Mouse (Mus musculus): ENCODE results near the gene Camsap2. TPM values are rescaled to one million over a fixed set of nuclear protein-coding genes. Genes with fewer than 3 reads are reported as not detected.

Camsap2 gene
- total and polyA plus RNA-seq, 3 experiments: 7.6 to 38.3 (median 10.7) TPM

DNA sequence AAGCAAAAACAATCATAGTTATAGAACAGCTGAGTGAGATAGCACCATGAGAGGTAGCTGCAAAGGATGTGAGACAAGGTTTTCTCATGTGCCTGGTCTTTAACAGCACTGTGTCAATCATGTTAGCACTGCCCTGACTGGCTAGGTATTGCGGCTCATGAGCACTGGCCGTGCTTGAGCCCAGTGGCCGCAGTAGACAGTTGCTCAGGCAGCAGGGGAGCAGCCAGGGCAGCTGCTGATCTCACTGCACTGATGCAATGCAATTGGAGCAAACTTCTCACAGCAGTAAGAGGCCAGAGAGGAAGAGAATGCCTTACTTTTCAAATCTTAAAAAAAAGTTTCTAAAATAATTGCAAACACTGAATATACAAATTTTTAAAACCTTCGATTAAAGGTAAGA is 16.5 kb downstream of the Camsap2 start:
- Histone ChIP-seq H3K4me3 (ENCODE audit: control insufficient read depth in 1 of 2, insufficient read depth in 1 of 2, low read depth in 2 of 2, low read length in 2 of 2) (no peak overlapping the region), H3K4me1 (ENCODE audit: control insufficient read depth in 1 of 2, insufficient read depth in 2 of 2, low read length in 2 of 2) (no peaks in the 10 kb centered on the region), H3K36me3 (ENCODE audit: control insufficient read depth in 1 of 2, insufficient read depth in 2 of 2, low read length in 2 of 2) (no peaks in the 10 kb centered on the region), H3K9ac (ENCODE audit: control insufficient read depth, low read depth, low read length, poor library complexity, severe bottlenecking) (no peak overlapping the region), H3K9me3 (replicated peaks; ENCODE audit: insufficient read depth, low read length) (no peaks in the 10 kb centered on the region), H3K79me2 (ENCODE audit: control insufficient read depth, insufficient read depth, low read length, poor library complexity) (no peaks in the 10 kb centered on the region; the same call in 1 of the 2 replicates), H3K27ac (ENCODE audit: control insufficient read depth, low read depth, low read length) (no peak overlapping the region), H3K27me3 (ENCODE audit: control insufficient read depth in 1 of 2, insufficient read depth in 2 of 2, low read length in 2 of 2) (no peaks in the 10 kb centered on the region)
- DNase-seq (ENCODE audit: low read depth, low spot score): no peak
- TF ChIP-seq ZKSCAN1 (IDR thresholded peaks at IDR 0.05; ENCODE audit: low read depth, low read length) (no peak), POLR2AphosphoS5 (IDR thresholded peaks at IDR 0.05; ENCODE audit: borderline replicate concordance, low read depth, low read length) (no peak), GATA1 (IDR thresholded peaks at IDR 0.05; ENCODE audit: low read depth, low read length) (no peak), HCFC1 (IDR thresholded peaks at IDR 0.05; ENCODE audit: low read depth, low read length) (no peak), NELFE (IDR thresholded peaks at IDR 0.05; ENCODE audit: low read depth, low read length) (no peak), USF1 (IDR thresholded peaks at IDR 0.05; ENCODE audit: low read depth, low read length) (no peak), CHD1 (IDR thresholded peaks at IDR 0.05; ENCODE audit: low read depth, low read length) (no peak), POLR2A (IDR thresholded peaks at IDR 0.05; ENCODE audit: control insufficient read depth in 1 of 2, insufficient read depth in 1 of 2, low read depth in 1 of 2, low read length in 2 of 2, poor library complexity in 1 of 2) (no peak), GABPA (IDR thresholded peaks at IDR 0.05; ENCODE audit: low read depth, low read length) (no peak), BHLHE40 (IDR thresholded peaks at IDR 0.05; ENCODE audit: borderline replicate concordance, low read depth, low read length) (no peak), POLR2AphosphoS2 (IDR thresholded peaks at IDR 0.05; ENCODE audit: low read length) (no peak), UBTF (IDR thresholded peaks at IDR 0.05; ENCODE audit: borderline replicate concordance, insufficient read depth, low read depth, low read length) (no peak), CTCF (IDR thresholded peaks at IDR 0.05 in 2 of 3, conservative IDR thresholded peaks at IDR 0.05 in 1 of 3; ENCODE audit: control insufficient read depth in 1 of 3, insufficient read depth in 1 of 3, low read depth in 2 of 3, low read length in 3 of 3, poor library complexity in 1 of 3, severe bottlenecking in 1 of 3) (no peak), MAX (IDR thresholded peaks at IDR 0.05; ENCODE audit: low read length) (no peak), SMC3 (IDR thresholded peaks at IDR 0.05; ENCODE audit: low read depth, low read length) (no peak), ELF1 (IDR thresholded peaks at IDR 0.05; ENCODE audit: low read depth, low read length) (no peak), MYC (IDR thresholded peaks at IDR 0.05; ENCODE audit: low read depth, low read length) (no peak)

DNA sequence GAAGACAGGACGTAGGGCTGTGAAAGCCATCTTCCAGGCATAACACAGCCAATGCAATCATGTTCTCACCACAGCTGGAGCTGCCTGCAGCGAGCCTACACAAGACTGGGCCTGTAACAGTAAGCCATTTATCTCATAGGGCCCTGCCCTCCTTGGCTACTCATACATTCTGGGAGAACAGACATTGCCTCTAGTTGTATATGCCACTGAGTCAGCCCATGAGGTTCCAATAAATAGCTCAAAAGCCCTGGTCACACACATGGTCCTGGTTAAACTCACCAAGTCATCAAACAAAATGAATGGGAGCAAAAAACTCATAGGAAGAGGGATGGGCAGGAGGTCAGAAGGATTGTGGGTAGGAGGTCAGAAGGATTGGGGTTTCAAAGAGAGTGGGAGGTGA is 17.3 kb downstream of the Camsap2 start:
- no peaks in the 10 kb centered on the region for H3K9me3 ChIP-seq (replicated peaks; ENCODE audit: insufficient read depth, low read length)
- H3K36me3 ChIP-seq (ENCODE audit: control insufficient read depth in 1 of 2, insufficient read depth in 2 of 2, low read length in 2 of 2): 0 out of 4 replicates have a peak, but pooled peaks cover 0 to 1% of the 10 kb centered on the region in 2 experiments
- H3K9ac ChIP-seq (ENCODE audit: control insufficient read depth, low read depth, low read length, poor library complexity, severe bottlenecking): no peak overlapping the region
- TF ChIP-seq CHD2 (IDR thresholded peaks at IDR 0.05; ENCODE audit: low read length) (no peak), POLR2AphosphoS5 (IDR thresholded peaks at IDR 0.05; ENCODE audit: borderline replicate concordance, low read depth, low read length) (no peak), ZNF384 (IDR thresholded peaks at IDR 0.05; ENCODE audit: low read depth, low read length) (no peak), JUND (IDR thresholded peaks at IDR 0.05; ENCODE audit: low read depth, low read length) (no peak), RCOR1 (IDR thresholded peaks at IDR 0.05; ENCODE audit: low read depth, low read length) (no peak), POLR2AphosphoS2 (IDR thresholded peaks at IDR 0.05; ENCODE audit: low read length) (no peak), MAX (IDR thresholded peaks at IDR 0.05; ENCODE audit: low read length) (no peak), MAZ (IDR thresholded peaks at IDR 0.05; ENCODE audit: low read depth, low read length) (no peak), KAT2A (conservative IDR thresholded peaks at IDR 0.05; ENCODE audit: low read depth, low read length) (no peak), ZKSCAN1 (IDR thresholded peaks at IDR 0.05; ENCODE audit: low read depth, low read length) (no peak), MEF2A (IDR thresholded peaks at IDR 0.05; ENCODE audit: extremely low read depth, insufficient replicate concordance, low read depth, low read length, poor library complexity, severe bottlenecking) (no peak), MXI1 (IDR thresholded peaks at IDR 0.05; ENCODE audit: low read depth, low read length) (no peak)
- no peaks in the 10 kb centered on the region for H3K27me3 ChIP-seq (ENCODE audit: control insufficient read depth in 1 of 2, insufficient read depth in 2 of 2, low read length in 2 of 2)
- DNase-seq (ENCODE audit: low read depth, low spot score): no peak
- no peak overlapping the region for H3K27ac ChIP-seq (ENCODE audit: control insufficient read depth, low read depth, low read length)
- no peaks in the 10 kb centered on the region for H3K4me1 ChIP-seq (ENCODE audit: control insufficient read depth in 1 of 2, insufficient read depth in 2 of 2, low read length in 2 of 2)
- H3K79me2 ChIP-seq (ENCODE audit: control insufficient read depth, insufficient read depth, low read length, poor library complexity): no peaks in the 10 kb centered on the region; the same call in 1 of the 2 replicates
- no peak overlapping the region for H3K4me3 ChIP-seq (ENCODE audit: control insufficient read depth in 1 of 2, insufficient read depth in 1 of 2, low read depth in 2 of 2, low read length in 2 of 2)

Data from MEL (cell line).